Mouse (Mus musculus) brain, embryonic 14.5 days (tissue): ENCODE measurements at regions not wholly inside any gene's neighbourhood (a gene's known extent, or its start where the extent isn't known, plus 50 kb on each side); places are given as distances from the start of the nearest gene placed in this dataset.

Experiments used
- CTCF ChIP-seq: fragments of 200-500 bp; IDR thresholded peaks from 2 replicates; pipeline ENCODE4 v1.5.1; 2012; ENCODE audit warnings: inconsistent platforms, mild to moderate bottlenecking, moderate library complexity, borderline replicate concordance; ENCODE audit not compliant: insufficient read depth, insufficient read length; ENCODE audit errors: extremely low read depth
- POLR2A ChIP-seq: fragments of 200-500 bp; IDR thresholded peaks from 2 replicates; pipeline ENCODE4 v1.6.1; 2012; ENCODE audit warnings: mild to moderate bottlenecking, inconsistent platforms, borderline replicate concordance; ENCODE audit not compliant: poor library complexity, insufficient read depth, insufficient read length, severe bottlenecking; ENCODE audit errors: extremely low read depth

DNA sequence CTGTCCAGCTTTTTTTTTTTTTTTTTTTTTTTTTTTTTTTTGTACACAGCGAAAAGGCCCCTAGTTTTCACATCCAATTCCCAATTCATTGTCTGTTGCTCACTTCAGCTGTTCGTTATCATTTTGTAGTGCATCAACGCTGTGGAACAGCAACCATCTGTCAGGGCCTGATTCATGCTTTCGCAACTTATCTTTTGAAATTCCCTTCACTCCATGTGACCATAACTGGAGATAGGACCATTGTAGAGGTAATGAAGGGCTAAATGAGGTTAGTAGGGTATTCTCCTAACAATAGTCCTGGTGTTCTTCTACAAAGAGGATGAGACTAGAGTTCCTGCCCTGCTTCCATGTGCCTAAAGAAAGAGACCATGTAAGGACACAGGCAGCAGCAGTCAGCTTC lies 146.6 kb upstream of the Clnk start:
- no peak for TF ChIP-seq CTCF
- no peak for TF ChIP-seq POLR2A
